Mouse (Mus musculus): ENCODE measurements around the gene Il17f. TPM values are rescaled to one million over a fixed set of nuclear protein-coding genes. Genes with fewer than 3 reads are reported as not detected.
"Not testable (repeated sequence)": the region's sequence is repeated elsewhere in the genome, so short reads cannot be mapped to it uniquely, and the experiment has no call there.

The Il17f gene
- not detected in 2 replicates for polyA plus RNA-seq (2015; fragmentation: Nextera tagmentation; extraction: Ambion mirVana)

GRCm38 (mm10) chr1:20790517-20790916 is at the start of gene Il17f:
TSS of gene Il17f (minus strand) at chr1:20790617.
- H3K9ac ChIP-seq; H3K27me3 ChIP-seq; H3K27ac ChIP-seq; H3K4me3 ChIP-seq; H3K4me1 ChIP-seq (replicated peaks); H3K4me2 ChIP-seq; H3K9me3 ChIP-seq; ATAC-seq (ENCODE audit: low FRiP score); H3K36me3 ChIP-seq: not testable (repeated sequence)
- 90% methylated on average over 1 of the region's 1 CpGs for WGBS

DNA sequence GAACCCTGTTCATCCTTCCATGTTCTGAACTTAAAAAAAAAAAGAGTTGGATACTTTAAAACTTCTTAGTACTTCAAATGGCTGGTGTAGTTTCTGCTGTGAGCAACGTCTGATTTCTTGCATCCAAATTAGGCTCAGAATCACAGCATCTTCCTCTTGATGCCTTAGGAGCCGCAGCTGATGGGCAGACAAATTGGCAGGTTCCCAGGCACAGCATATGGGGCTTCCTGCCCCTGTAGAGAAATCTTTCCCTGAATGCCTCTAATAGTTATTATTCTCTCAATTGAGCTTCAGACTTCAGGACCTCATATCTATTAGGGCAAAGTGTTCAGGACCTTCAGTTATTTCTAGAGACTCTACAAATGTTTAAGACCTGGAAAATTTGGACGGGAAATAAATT is 49.5 kb upstream of the Il17f start:
- no peaks in the 10 kb centered on the region for H3K36me3 ChIP-seq
- no peak overlapping the region for H3K27ac ChIP-seq
- no peaks in the 10 kb centered on the region for H3K27me3 ChIP-seq
- H3K4me2 ChIP-seq: no peak overlapping the region
- no peak for ATAC-seq (ENCODE audit: low FRiP score)
- no peak overlapping the region for H3K4me3 ChIP-seq
- H3K9me3 ChIP-seq: no peaks in the 10 kb centered on the region
- no peak overlapping the region for H3K9ac ChIP-seq
- WGBS: 79% methylated on average over 3 of the region's 3 CpGs
- no peaks in the 10 kb centered on the region for H3K4me1 ChIP-seq (replicated peaks)

DNA sequence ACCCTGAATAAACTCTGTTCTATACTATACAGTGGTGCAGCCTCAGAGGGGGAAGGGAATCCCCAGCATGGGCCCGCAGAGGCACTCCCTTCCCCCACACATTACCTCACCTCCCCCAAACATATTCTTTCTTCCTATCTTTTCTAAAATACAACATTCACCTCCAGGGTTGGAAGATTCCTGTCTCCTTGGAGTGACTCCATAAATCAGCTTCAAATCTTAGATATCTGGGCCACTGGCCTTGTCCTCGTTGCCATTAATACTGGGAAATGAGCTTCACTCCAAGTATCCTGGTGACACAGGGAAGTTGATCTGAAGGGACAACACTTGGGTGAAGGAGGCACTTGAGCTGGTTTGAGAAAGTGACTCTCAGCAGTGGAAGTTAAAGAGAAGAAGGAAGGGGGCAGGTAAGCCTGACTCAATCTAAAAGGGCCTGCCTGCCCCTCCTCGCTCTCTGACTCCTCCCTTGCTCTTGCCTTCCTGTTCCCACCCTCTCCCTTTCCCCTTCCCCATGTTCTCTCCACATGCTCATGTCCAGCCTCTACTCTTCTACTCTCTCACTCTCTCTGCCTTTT is 46.2 kb upstream of the Il17f start:
- no peak for ATAC-seq (ENCODE audit: low FRiP score)
- no peak overlapping the region for H3K27ac ChIP-seq
- H3K4me1 ChIP-seq (replicated peaks): no peaks in the 10 kb centered on the region
- H3K27me3 ChIP-seq: no peaks in the 10 kb centered on the region
- 91% methylated on average over 3 of the region's 3 CpGs for WGBS
- H3K36me3 ChIP-seq: no peaks in the 10 kb centered on the region
- no peak overlapping the region for H3K4me2 ChIP-seq
- no peak overlapping the region for H3K9ac ChIP-seq
- no peak overlapping the region for H3K4me3 ChIP-seq
- no peaks in the 10 kb centered on the region for H3K9me3 ChIP-seq

- H3K36me3 ChIP-seq: no peaks in the 10 kb centered on the region
- 86% methylated on average over 3 of the region's 4 CpGs for WGBS
- no peak for ATAC-seq (ENCODE audit: low FRiP score)
- H3K4me3 ChIP-seq: no peak overlapping the region
- no peaks in the 10 kb centered on the region for H3K9me3 ChIP-seq
- no peak overlapping the region for H3K4me2 ChIP-seq
- no peaks in the 10 kb centered on the region for H3K4me1 ChIP-seq (replicated peaks)
- no peak overlapping the region for H3K9ac ChIP-seq
- H3K27ac ChIP-seq: no peak overlapping the region
- H3K27me3 ChIP-seq: no peaks in the 10 kb centered on the region
Measured at GRCm38 (mm10) chr1:20833141-20833511, 42.7 kb upstream of the Il17f start.

GRCm38 (mm10) chr1:20832473-20833140 is 42.2 kb upstream of the Il17f start:
- WGBS: 72% methylated on average over 5 of the region's 5 CpGs
- Histone ChIP-seq H3K36me3 (no peaks in the 10 kb centered on the region), H3K9me3 (no peaks in the 10 kb centered on the region), H3K9ac (no peak overlapping the region), H3K27ac (no peak overlapping the region), H3K27me3 (no peaks in the 10 kb centered on the region), H3K4me2 (no peak overlapping the region), H3K4me1 (replicated peaks) (no peaks in the 10 kb centered on the region), H3K4me3 (no peak overlapping the region)
- no peak for ATAC-seq (ENCODE audit: low FRiP score)

- no peak for ATAC-seq (ENCODE audit: low FRiP score)
- H3K9me3 ChIP-seq: no peaks in the 10 kb centered on the region
- H3K4me2 ChIP-seq: no peak overlapping the region
- H3K36me3 ChIP-seq: no peaks in the 10 kb centered on the region
- WGBS: 82% methylated on average over 1 of the region's 1 CpGs
- H3K27ac ChIP-seq: no peak overlapping the region
- H3K9ac ChIP-seq: no peak overlapping the region
- no peaks in the 10 kb centered on the region for H3K4me1 ChIP-seq (replicated peaks)
- no peak overlapping the region for H3K4me3 ChIP-seq
- no peaks in the 10 kb centered on the region for H3K27me3 ChIP-seq
Measured at GRCm38 (mm10) chr1:20830546-20830945, 40.1 kb upstream of the Il17f start.

- 92% methylated on average over 2 of the region's 2 CpGs for WGBS
- no peaks in the 10 kb centered on the region for H3K36me3 ChIP-seq
- ATAC-seq (ENCODE audit: low FRiP score): no peak
- H3K9ac ChIP-seq: no peak overlapping the region
- H3K4me3 ChIP-seq: no peak overlapping the region
- H3K27me3 ChIP-seq: no peaks in the 10 kb centered on the region
- H3K4me2 ChIP-seq: no peak overlapping the region
- H3K4me1 ChIP-seq (replicated peaks): no peaks in the 10 kb centered on the region
- no peaks in the 10 kb centered on the region for H3K9me3 ChIP-seq
- no peak overlapping the region for H3K27ac ChIP-seq
Measured at GRCm38 (mm10) chr1:20828061-20828460, 37.6 kb upstream of the Il17f start.

DNA sequence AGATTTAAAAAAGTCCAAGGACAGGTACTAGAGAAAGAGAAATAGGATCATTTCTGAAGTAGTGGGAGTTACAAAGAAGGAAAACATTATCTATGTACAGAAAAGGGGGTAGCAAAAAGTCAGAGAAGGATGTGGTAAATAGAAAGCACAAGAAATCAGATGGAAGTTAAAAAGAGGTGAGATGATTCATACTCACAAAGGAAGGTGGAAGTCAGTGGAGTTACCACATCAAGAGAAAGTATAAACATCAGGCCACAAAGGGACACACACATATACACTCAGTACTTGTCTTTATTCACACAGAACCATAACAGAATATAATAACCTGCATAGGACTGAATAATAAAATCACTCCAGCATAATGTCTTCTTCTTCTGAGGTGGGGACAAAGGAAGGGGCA is 34.6 kb upstream of the Il17f start:
- Histone ChIP-seq H3K9ac (no peak overlapping the region), H3K36me3 (no peaks in the 10 kb centered on the region), H3K4me2 (no peak overlapping the region), H3K27me3 (no peaks in the 10 kb centered on the region), H3K4me3 (no peak overlapping the region), H3K27ac (no peak overlapping the region), H3K9me3 (no peaks in the 10 kb centered on the region), H3K4me1 (replicated peaks) (no peaks in the 10 kb centered on the region)
- no peak for ATAC-seq (ENCODE audit: low FRiP score)

- Histone ChIP-seq H3K36me3 (no peaks in the 10 kb centered on the region), H3K27ac (no peak overlapping the region), H3K27me3 (no peaks in the 10 kb centered on the region), H3K9ac (no peak overlapping the region), H3K4me3 (no peak overlapping the region), H3K4me2 (no peak overlapping the region), H3K9me3 (no peaks in the 10 kb centered on the region), H3K4me1 (replicated peaks) (peaks cover 5% of the 10 kb centered on the region)
- ATAC-seq (ENCODE audit: low FRiP score): no peak
- WGBS: 62% methylated on average over 2 of the region's 2 CpGs
Measured at GRCm38 (mm10) chr1:20823906-20824305, 33.5 kb upstream of the Il17f start.

DNA sequence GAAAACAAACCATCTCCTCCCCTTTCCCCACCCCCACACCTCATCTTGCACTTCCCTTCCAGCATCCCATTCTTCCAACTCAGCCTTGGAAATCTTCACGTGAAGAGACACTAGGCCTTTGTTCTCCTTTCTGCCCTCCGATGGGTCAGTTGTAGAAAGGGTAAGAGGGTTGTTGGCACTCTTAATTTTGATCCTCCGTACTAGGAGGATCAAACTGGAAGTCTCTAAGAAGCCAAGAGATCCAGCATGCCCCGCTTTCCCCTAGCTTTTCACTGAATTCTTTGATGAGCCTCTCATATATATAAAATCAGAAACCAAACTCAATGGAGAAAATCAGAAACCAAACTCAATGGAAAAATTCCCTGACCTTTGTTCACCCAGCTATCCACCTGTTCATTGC is 33.1 kb upstream of the Il17f start:
- Histone ChIP-seq H3K4me3 (no peak overlapping the region), H3K4me2 (no peak overlapping the region), H3K27ac (no peak overlapping the region), H3K4me1 (replicated peaks) (peaks cover 8% of the 10 kb centered on the region), H3K36me3 (no peaks in the 10 kb centered on the region), H3K27me3 (no peaks in the 10 kb centered on the region), H3K9me3 (no peaks in the 10 kb centered on the region), H3K9ac (no peak overlapping the region)
- WGBS: 48% methylated on average over 4 of the region's 4 CpGs
- ATAC-seq (ENCODE audit: low FRiP score): no peak

DNA sequence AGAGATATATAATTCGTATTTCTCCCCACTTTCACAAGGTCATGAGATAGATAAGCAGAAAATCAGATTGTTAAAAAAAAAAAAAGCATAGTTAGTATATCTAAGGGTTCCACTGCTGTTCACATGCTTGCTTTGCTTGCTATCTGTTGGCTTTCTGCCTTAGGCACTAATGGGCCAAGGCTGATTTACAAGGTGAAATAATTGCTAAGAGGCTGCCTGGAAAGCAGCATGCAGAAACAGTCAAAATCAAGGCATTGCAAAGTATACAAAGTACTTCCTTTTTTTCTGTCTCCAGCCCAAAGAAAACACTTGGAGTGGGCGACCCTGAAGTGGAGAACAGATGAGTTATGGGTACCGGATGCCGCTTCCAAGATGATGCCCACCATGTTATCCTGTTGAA is 30.5 kb upstream of the Il17f start:
- H3K4me3 ChIP-seq: no peak overlapping the region
- no peaks in the 10 kb centered on the region for H3K9me3 ChIP-seq
- no peak overlapping the region for H3K4me2 ChIP-seq
- H3K4me1 ChIP-seq (replicated peaks): peaks cover 14% of the 10 kb centered on the region
- H3K36me3 ChIP-seq: no peaks in the 10 kb centered on the region
- no peak for ATAC-seq (ENCODE audit: low FRiP score)
- no peaks in the 10 kb centered on the region for H3K27me3 ChIP-seq
- H3K9ac ChIP-seq: no peak overlapping the region
- H3K27ac ChIP-seq: no peak overlapping the region
- 89% methylated on average over 4 of the region's 4 CpGs for WGBS

DNA sequence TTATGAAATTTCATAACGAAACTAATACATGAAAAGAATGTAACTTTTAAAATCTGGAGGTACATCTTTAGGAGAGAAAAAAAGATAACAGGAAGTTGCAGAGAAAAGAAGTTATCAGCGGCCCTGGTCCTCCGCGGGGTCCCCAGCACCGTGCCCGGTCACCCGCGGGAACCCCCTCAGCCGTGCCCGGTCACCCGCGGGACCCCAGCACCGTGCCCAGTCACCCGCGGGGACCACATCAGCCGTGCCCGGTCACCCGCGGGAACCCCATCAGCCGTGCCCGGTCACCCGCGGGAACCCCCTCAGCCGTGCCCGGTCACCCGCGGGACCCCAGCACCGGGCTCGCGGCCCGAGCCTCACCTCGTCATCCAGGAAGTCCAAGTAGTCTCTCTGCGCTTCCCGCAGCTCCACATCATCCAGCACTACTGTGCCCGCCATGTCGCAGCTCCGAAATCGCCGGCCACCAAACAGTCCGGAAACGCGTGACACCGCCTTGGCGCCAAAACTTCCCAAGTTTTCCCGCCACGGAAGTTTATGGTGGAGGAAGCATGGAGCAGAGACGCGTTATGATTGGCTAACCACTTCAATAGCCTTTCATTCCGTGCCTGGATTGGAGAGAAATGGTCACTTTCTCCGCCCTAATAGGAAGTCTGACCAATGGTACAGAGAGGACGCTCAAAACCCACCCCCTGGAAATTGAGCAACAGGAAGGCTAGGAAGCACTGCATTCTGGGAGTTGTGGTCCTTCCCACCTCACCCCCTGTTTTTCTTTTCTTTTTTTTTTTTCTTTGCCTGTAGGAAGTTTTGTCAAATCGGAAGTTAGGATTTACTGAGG is 29.6 kb upstream of the Il17f start, which contains the start of gene Mcm3:
Gene Mcm3, minus strand, starts transcription at position 542 of the 835 bp plus-strand sequence.
- Histone ChIP-seq H3K27me3 (no peaks in the 10 kb centered on the region), H3K9ac (peak within 1 kb of the TSS; percentile 53; the same call in 1 of the 2 replicates), H3K4me3 (peak within 1 kb of the TSS; percentile 64), H3K36me3 (peaks cover 4% of the 10 kb centered on the region), H3K4me2 (peak within 1 kb of the TSS; percentile 86), H3K27ac (no peak within 1 kb of the TSS), H3K4me1 (replicated peaks) (peaks cover 14% of the 10 kb centered on the region), H3K9me3 (no peaks in the 10 kb centered on the region)
- peak; percentile 100 for ATAC-seq (ENCODE audit: low FRiP score)
- WGBS: under 1% methylated on average over 52 of the region's 52 CpGs

Data from hindbrain, embryonic 13.5 days (tissue).